ENCODE assay signal across 26 mouse cellular contexts in genomic region chr2:49938246-49938645, GRCm38 (mm10).
"Had no signal": no experiment of that assay in that cellular context is flagged by ENCODE, and none has a peak within 500 bp of the region (broad histone marks: within the 10 kb centered on the region; RNA-seq: fewer than 3 reads in every experiment).

No protein-coding gene starts in this region.

- H3K27me3 ChIP-seq: heart, embryonic 13.5 days; hindbrain, embryonic 12.5 days; intestine, embryonic 15.5 days; limb, embryonic 12.5 days; liver, embryonic 13.5 days had no signal

- DNase-seq: gastrocnemius, adult 2 months; gastrocnemius, postnatal 10 days; gastrocnemius, postnatal 25 days; heart, adult 2 months; heart, postnatal 14 days; kidney, adult 18-20 months; kidney, adult 8-10 months; kidney, postnatal 10 days; kidney, postnatal 25 days; kidney, postnatal 4 days; liver; liver, embryonic 13.5 days had no signal

- H3K36me3 ChIP-seq: heart, embryonic 10.5 days; heart, embryonic 13.5 days; hindbrain, embryonic 10.5 days; hindbrain, embryonic 12.5 days; intestine, embryonic 15.5 days; limb, embryonic 10.5 days; limb, embryonic 12.5 days; liver, embryonic 13.5 days had no signal

- H3K9ac ChIP-seq: heart, embryonic 13.5 days; hindbrain, embryonic 12.5 days; hindbrain, embryonic 14.5 days; intestine, embryonic 15.5 days; limb, embryonic 12.5 days; liver, embryonic 13.5 days had no signal

- H3K4me3 ChIP-seq: gastrocnemius, adult 2 months; heart, adult 2 months; heart, embryonic 10.5 days; heart, embryonic 13.5 days; hindbrain, embryonic 10.5 days; hindbrain, embryonic 12.5 days; intestine, embryonic 15.5 days; layer of hippocampus, adult 2 months; left cerebral cortex, adult 2 months; limb, embryonic 10.5 days; limb, embryonic 12.5 days; liver, embryonic 13.5 days had no signal

- H3K9me3 ChIP-seq: heart, embryonic 10.5 days; heart, embryonic 13.5 days; hindbrain, embryonic 10.5 days; hindbrain, embryonic 12.5 days; intestine, embryonic 15.5 days; limb, embryonic 10.5 days; limb, embryonic 12.5 days; liver, embryonic 13.5 days had no signal

- H3K4me2 ChIP-seq: hindbrain, embryonic 12.5 days; hindbrain, embryonic 14.5 days; intestine, embryonic 15.5 days; limb, embryonic 12.5 days; liver, embryonic 11.5 days; liver, embryonic 13.5 days had no signal

- ATAC-seq: hindbrain, embryonic 16.5 days; inflammation-experienced regulatory T-cells, adult 6 months; intestine, embryonic 15.5 days; intestine, postnatal 0 days had no signal

- H3K27ac ChIP-seq: gastrocnemius, adult 2 months; heart, adult 2 months; heart, embryonic 10.5 days; heart, embryonic 13.5 days; hindbrain, embryonic 10.5 days; hindbrain, embryonic 12.5 days; hindbrain, embryonic 14.5 days; intestine, embryonic 15.5 days; layer of hippocampus, adult 2 months; left cerebral cortex, adult 2 months; limb, embryonic 10.5 days; limb, embryonic 12.5 days; liver, embryonic 13.5 days had no signal

- H3K4me1 ChIP-seq: heart, embryonic 10.5 days; hindbrain, embryonic 12.5 days; intestine, embryonic 15.5 days; liver, embryonic 13.5 days had no signal
